Mouse (Mus musculus) liver, embryonic 11.5 days (tissue): Measurements from ENCODE around the gene Cd180. TPM values are rescaled to one million over a fixed set of nuclear protein-coding genes. Genes with fewer than 3 reads are reported as not detected.

Source experiments
- ATAC-seq: fragments of 200-750 bp; cut with Nextera tagmentation; replicated peaks from 2 replicates; pipeline ENCODE4 v1.8.0; 2017; ENCODE audit warnings: moderate number of reproducible peaks, mild to moderate bottlenecking, moderate TSS enrichment, moderate library complexity; ENCODE audit not compliant: low FRiP score
- DNase-seq: peaks from one replicate; pipeline ENCODE4 v3.0.0-alpha.2; 2017; ENCODE audit warnings: low spot score
- H3K27ac ChIP-seq: fragments of 300-500 bp; sonication (generic); 2 replicates; pipeline ENCODE4 v1.5.1; 2014; ENCODE audit warnings: mild to moderate bottlenecking, low read depth, low read length, control low read depth
- H3K27me3 ChIP-seq: fragments of 300-500 bp; sonication (generic); replicated peaks from 2 replicates; pipeline ENCODE4 v1.6.1; 2014; ENCODE audit warnings: low read length, mixed read lengths; ENCODE audit not compliant: control insufficient read depth, insufficient read depth
- H3K36me3 ChIP-seq: fragments of 300-500 bp; sonication (generic); 2 replicates; pipeline ENCODE4 v1.6.1; 2014; ENCODE audit warnings: mild to moderate bottlenecking, low read length, moderate library complexity, mixed read lengths; ENCODE audit not compliant: control insufficient read depth, insufficient read depth
- H3K4me1 ChIP-seq: fragments of 300-500 bp; sonication (generic); replicated peaks from 2 replicates; pipeline ENCODE4 v1.6.1; 2014; ENCODE audit warnings: low read length, mixed read lengths; ENCODE audit not compliant: control insufficient read depth, insufficient read depth
- H3K4me2 ChIP-seq: fragments of 300-500 bp; sonication (generic); 2 replicates; pipeline ENCODE4 v1.6.1; 2014; ENCODE audit warnings: mild to moderate bottlenecking, control low read depth, moderate library complexity
- H3K4me3 ChIP-seq: fragments of 300-500 bp; sonication (generic); 2 replicates; pipeline ENCODE4 v1.5.1; 2014; ENCODE audit warnings: low read depth, low read length, control low read depth
- H3K9ac ChIP-seq: fragments of 300-500 bp; sonication (generic); 2 replicates; pipeline ENCODE4 v1.6.1; 2014; ENCODE audit warnings: low read depth, low read length, control low read depth
- H3K9me3 ChIP-seq: fragments of 300-500 bp; sonication (generic); 2 replicates; pipeline ENCODE4 v1.6.1; 2016; ENCODE audit warnings: low read length, inconsistent platforms, mixed read lengths; ENCODE audit not compliant: control insufficient read depth
- WGBS: fragments of 180-500 bp; shearing (Covaris S2); extraction: QIAGEN DNeasy Blood & Tissue Kit; methylation state at CpG from one replicate; pipeline ENCODE4 v1.1.7; 2014; 5-methylcytosine and 5-hydroxymethylcytosine counted together
- polyA plus RNA-seq: library from polyadenylated mRNA; unstranded; fragments of >200 nt; fragmentation: Nextera tagmentation; extraction: Ambion mirVana; gene quantifications from 2 replicates; pipeline ENCODE4 v1.2.1, GENCODE M21; 2014

Cd180 gene
- polyA plus RNA-seq, 1 experiment from 2014 or later: 1.7 TPM

- H3K9ac ChIP-seq: no peak overlapping the region
- DNase-seq: no peak
- WGBS: 62% methylated on average over 6 of the region's 6 CpGs
- no peak overlapping the region for H3K4me2 ChIP-seq
- H3K36me3 ChIP-seq: no peaks in the 10 kb centered on the region
- ATAC-seq: no peak
- H3K4me1 ChIP-seq: no peaks in the 10 kb centered on the region
- no peaks in the 10 kb centered on the region for H3K27me3 ChIP-seq
- no peaks in the 10 kb centered on the region for H3K9me3 ChIP-seq
- no peak overlapping the region for H3K27ac ChIP-seq
- no peak overlapping the region for H3K4me3 ChIP-seq
Observed at GRCm38 (mm10) chr13:102689201-102690090, 3.9 kb upstream of the Cd180 start.

- Histone ChIP-seq H3K4me2 (no peak overlapping the region), H3K4me3 (no peak overlapping the region), H3K9me3 (no peaks in the 10 kb centered on the region), H3K9ac (no peak overlapping the region), H3K36me3 (no peaks in the 10 kb centered on the region), H3K27ac (no peak overlapping the region), H3K4me1 (no peaks in the 10 kb centered on the region), H3K27me3 (no peaks in the 10 kb centered on the region)
- DNase-seq: no peak
- whole genome bisulfite sequencing: 84% methylated on average over 5 of the region's 5 CpGs
- ATAC-seq: no peak
Observed at GRCm38 (mm10) chr13:102690184-102690583, 3.2 kb upstream of the Cd180 start.

- no peak for ATAC-seq
- Histone ChIP-seq H3K4me3 (no peak overlapping the region), H3K4me2 (no peak overlapping the region), H3K36me3 (no peaks in the 10 kb centered on the region), H3K4me1 (no peaks in the 10 kb centered on the region), H3K9me3 (no peaks in the 10 kb centered on the region), H3K27ac (no peak overlapping the region), H3K27me3 (no peaks in the 10 kb centered on the region), H3K9ac (no peak overlapping the region)
- no peak for DNase-seq
- 79% methylated on average over 11 of the region's 11 CpGs for WGBS
Observed at GRCm38 (mm10) chr13:102691408-102692150, 1.8 kb upstream of the Cd180 start.

GRCm38 (mm10) chr13:102694154-102694553 lies 796 bp downstream of the Cd180 start:
- no peak for DNase-seq
- Histone ChIP-seq H3K27me3 (no peaks in the 10 kb centered on the region), H3K4me2 (no peak overlapping the region), H3K9me3 (no peaks in the 10 kb centered on the region), H3K4me1 (no peaks in the 10 kb centered on the region), H3K27ac (no peak overlapping the region), H3K9ac (no peak overlapping the region), H3K4me3 (no peak overlapping the region), H3K36me3 (no peaks in the 10 kb centered on the region)
- ATAC-seq: no peak
- 79% methylated on average over 7 of the region's 7 CpGs for WGBS

GRCm38 (mm10) chr13:102695121-102695905 lies 2.0 kb downstream of the Cd180 start:
- Histone ChIP-seq H3K9ac (no peak overlapping the region), H3K4me1 (no peaks in the 10 kb centered on the region), H3K36me3 (no peaks in the 10 kb centered on the region), H3K9me3 (no peaks in the 10 kb centered on the region), H3K27me3 (no peaks in the 10 kb centered on the region), H3K4me3 (no peak overlapping the region), H3K27ac (no peak overlapping the region), H3K4me2 (no peak overlapping the region)
- WGBS: 37% methylated on average over 7 of the region's 7 CpGs
- ATAC-seq: no peak
- no peak for DNase-seq

GRCm38 (mm10) chr13:102698335-102698734 lies 5.0 kb downstream of the Cd180 start:
- H3K27me3 ChIP-seq: no peaks in the 10 kb centered on the region
- H3K4me2 ChIP-seq: no peak overlapping the region; the same call in 1 of the 2 replicates
- H3K9ac ChIP-seq: no peak overlapping the region
- 60% methylated on average over 10 of the region's 10 CpGs for WGBS
- H3K9me3 ChIP-seq: no peaks in the 10 kb centered on the region
- H3K36me3 ChIP-seq: no peaks in the 10 kb centered on the region
- DNase-seq (no peak), ATAC-seq (no peak)
- no peaks in the 10 kb centered on the region for H3K4me1 ChIP-seq
- no peak overlapping the region for H3K4me3 ChIP-seq
- H3K27ac ChIP-seq: no peak overlapping the region

GRCm38 (mm10) chr13:102698751-102699323 lies 5.5 kb downstream of the Cd180 start:
- Histone ChIP-seq H3K36me3 (no peaks in the 10 kb centered on the region), H3K27me3 (no peaks in the 10 kb centered on the region), H3K9me3 (no peaks in the 10 kb centered on the region), H3K4me3 (no peak overlapping the region), H3K4me1 (no peaks in the 10 kb centered on the region), H3K9ac (no peak overlapping the region), H3K4me2 (no peak overlapping the region; the same call in 1 of the 2 replicates), H3K27ac (no peak overlapping the region)
- no peak for DNase-seq
- whole genome bisulfite sequencing: 53% methylated on average over 14 of the region's 14 CpGs
- ATAC-seq: no peak

- Histone ChIP-seq H3K4me3 (no peak overlapping the region), H3K36me3 (no peaks in the 10 kb centered on the region), H3K9me3 (no peaks in the 10 kb centered on the region), H3K9ac (no peak overlapping the region), H3K4me2 (no peak overlapping the region), H3K27me3 (no peaks in the 10 kb centered on the region), H3K27ac (no peak overlapping the region), H3K4me1 (no peaks in the 10 kb centered on the region)
- 62% methylated on average over 5 of the region's 5 CpGs for WGBS
- ATAC-seq: no peak
- DNase-seq: no peak
Observed at GRCm38 (mm10) chr13:102700176-102700575, 6.8 kb downstream of the Cd180 start.
